Mouse (Mus musculus) midbrain, embryonic 12.5 days (tissue): ENCODE measurements around the gene Nav3. TPM values are rescaled to one million over a fixed set of nuclear protein-coding genes. Genes with fewer than 3 reads are reported as not detected.
"Not testable (repeated sequence)": the region's sequence is repeated elsewhere in the genome, so short reads cannot be mapped to it uniquely, and the experiment has no call there.

Experiments
- ATAC-seq: fragments of 200-750 bp; cut with Nextera tagmentation; 2 replicates; pipeline ENCODE4 v1.8.0; 2017; ENCODE audit warnings: low read depth, moderate TSS enrichment, moderate library complexity; ENCODE audit not compliant: low FRiP score
- H3K27ac ChIP-seq: fragments of 300-500 bp; sonication (generic); replicated peaks from 2 replicates; pipeline ENCODE4 v1.5.1; 2016; ENCODE audit warnings: mild to moderate bottlenecking
- H3K27me3 ChIP-seq: fragments of 300-500 bp; sonication (generic); 2 replicates; pipeline ENCODE4 v1.6.1; 2016; ENCODE audit warnings: mild to moderate bottlenecking
- H3K36me3 ChIP-seq: fragments of 300-500 bp; sonication (generic); 2 replicates; pipeline ENCODE4 v1.6.1; 2016
- H3K4me1 ChIP-seq: fragments of 300-500 bp; sonication (generic); 2 replicates; pipeline ENCODE4 v1.6.1; 2016
- H3K4me2 ChIP-seq: fragments of 300-500 bp; sonication (generic); replicated peaks from 2 replicates; pipeline ENCODE4 v1.6.1; 2016; ENCODE audit warnings: mild to moderate bottlenecking, moderate library complexity
- H3K4me3 ChIP-seq: fragments of 300-500 bp; sonication (generic); 2 replicates; pipeline ENCODE4 v1.5.1; 2016; ENCODE audit warnings: mild to moderate bottlenecking
- H3K9ac ChIP-seq: fragments of 300-500 bp; sonication (generic); replicated peaks from 2 replicates; pipeline ENCODE4 v1.6.1; 2016; ENCODE audit warnings: mild to moderate bottlenecking, moderate library complexity
- H3K9me3 ChIP-seq: fragments of 300-500 bp; sonication (generic); 2 replicates; pipeline ENCODE4 v1.6.1; 2016; ENCODE audit warnings: mild to moderate bottlenecking
- WGBS: fragments of 180-500 bp; shearing (Covaris S2); methylation state at CpG from one replicate; pipeline ENCODE4 v1.1.7; 2016; 5-methylcytosine and 5-hydroxymethylcytosine counted together
- polyA plus RNA-seq: library from polyadenylated mRNA; unstranded; fragments of >200 nt; fragmentation: Nextera tagmentation; extraction: Ambion mirVana; gene quantifications from 2 replicates; pipeline ENCODE4 v1.2.1, GENCODE M21; 2016

Gene Nav3
- polyA plus RNA-seq, 1 experiment from 2014 or later: 16.9 TPM

- Histone ChIP-seq H3K9me3 (no peaks in the 10 kb centered on the region), H3K27me3 (no peaks in the 10 kb centered on the region), H3K9ac (no peak overlapping the region), H3K27ac (0 out of 2 replicates have a peak overlapping the region, but pooled peaks have one; percentile 17), H3K36me3 (no peaks in the 10 kb centered on the region), H3K4me3 (no peak overlapping the region), H3K4me1 (peaks cover 9% of the 10 kb centered on the region; the same call in 1 of the 2 replicates), H3K4me2 (no peak overlapping the region)
- ATAC-seq: peak; percentile 66
- WGBS: 31% methylated on average over 6 of the region's 6 CpGs
Measured at GRCm38 (mm10) chr10:110429578-110429977, 26.4 kb downstream of the Nav3 start.

DNA sequence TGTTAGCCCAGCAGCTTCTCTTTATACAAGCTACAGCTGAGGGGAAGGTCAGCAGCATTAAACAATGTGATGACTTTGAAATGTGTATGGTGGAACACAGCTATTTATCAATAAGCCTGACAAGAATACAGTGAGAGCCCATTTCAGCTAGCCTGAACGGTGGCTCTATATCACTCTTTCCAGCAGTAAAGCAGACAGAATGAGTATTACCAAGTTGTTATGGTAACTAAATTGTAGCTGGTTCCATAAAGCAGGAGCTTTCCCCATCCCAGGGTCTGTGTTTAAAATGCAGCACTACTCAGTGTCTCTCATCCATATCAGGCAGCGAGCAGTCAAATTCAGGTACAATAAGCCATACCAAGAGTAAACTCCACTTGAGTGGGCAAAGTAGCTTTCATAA, 27.0 kb downstream of the Nav3 start:
- Histone ChIP-seq H3K4me2 (no peak overlapping the region), H3K4me1 (peaks cover 9% of the 10 kb centered on the region; the same call in 1 of the 2 replicates), H3K4me3 (no peak overlapping the region), H3K36me3 (no peaks in the 10 kb centered on the region), H3K9ac (no peak overlapping the region), H3K27ac (0 out of 2 replicates have a peak overlapping the region, but pooled peaks have one; percentile 17), H3K9me3 (no peaks in the 10 kb centered on the region), H3K27me3 (no peaks in the 10 kb centered on the region)
- ATAC-seq: peak; percentile 9; the same call in 1 of the 2 replicates
- 80% methylated on average over 2 of the region's 2 CpGs for WGBS

GRCm38 (mm10) chr10:110421533-110421932, 34.5 kb downstream of the Nav3 start:
- WGBS: 69% methylated on average over 5 of the region's 5 CpGs
- Histone ChIP-seq H3K9ac (no peak overlapping the region), H3K4me1 (0 out of 2 replicates have a peak, but pooled peaks cover 3% of the 10 kb centered on the region), H3K9me3 (no peaks in the 10 kb centered on the region), H3K36me3 (no peaks in the 10 kb centered on the region), H3K4me3 (no peak overlapping the region), H3K4me2 (no peak overlapping the region), H3K27me3 (no peaks in the 10 kb centered on the region), H3K27ac (no peak overlapping the region; the same call in 1 of the 2 replicates)
- no peak for ATAC-seq

DNA sequence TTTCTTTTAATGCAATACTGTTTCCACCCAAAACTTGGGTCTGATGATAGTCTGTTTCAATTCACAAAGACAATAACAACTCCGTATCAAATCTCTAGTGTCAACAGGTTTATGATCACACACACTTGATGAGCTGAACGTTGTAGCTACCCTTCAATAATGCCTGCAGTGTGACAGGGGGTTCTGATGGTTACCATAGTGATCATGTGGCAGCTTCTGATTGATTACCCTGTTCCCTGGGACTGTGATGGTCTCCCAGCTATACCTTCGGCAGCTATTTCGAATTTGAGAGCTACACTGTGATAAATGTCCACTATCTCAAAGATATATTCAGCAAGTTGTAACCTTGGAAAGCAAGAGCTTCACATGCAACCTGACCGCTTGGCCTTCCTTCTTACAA, 39.0 kb downstream of the Nav3 start:
- no peak overlapping the region for H3K9ac ChIP-seq
- H3K4me1 ChIP-seq: peaks cover 7% of the 10 kb centered on the region; the same call in 1 of the 2 replicates
- WGBS: 69% methylated on average over 5 of the region's 5 CpGs
- no peak overlapping the region for H3K4me2 ChIP-seq
- ATAC-seq: no peak
- H3K36me3 ChIP-seq: no peaks in the 10 kb centered on the region
- no peak overlapping the region for H3K27ac ChIP-seq
- H3K27me3 ChIP-seq: no peaks in the 10 kb centered on the region
- no peak overlapping the region for H3K4me3 ChIP-seq
- H3K9me3 ChIP-seq: no peaks in the 10 kb centered on the region

DNA sequence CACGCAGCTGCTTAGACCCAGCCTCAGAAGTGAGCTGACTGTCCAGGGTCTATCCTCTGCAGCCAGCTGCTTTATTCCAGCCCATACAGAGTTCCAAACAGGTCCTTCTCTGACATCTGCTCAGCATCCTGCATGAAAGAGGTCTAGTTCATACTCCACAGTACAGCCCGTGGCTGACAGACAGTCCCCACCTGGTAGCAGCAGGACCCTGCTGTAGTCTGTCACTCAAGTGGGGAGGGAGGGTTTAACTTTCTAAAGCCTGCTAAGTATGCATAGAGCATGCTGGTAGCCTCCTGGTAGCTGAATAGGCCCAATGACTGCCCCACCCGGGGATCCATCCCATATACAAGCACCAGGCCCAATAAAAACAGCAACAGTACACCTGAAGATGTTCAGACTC, 40.4 kb downstream of the Nav3 start:
- 53% methylated on average over 3 of the region's 3 CpGs for WGBS
- Histone ChIP-seq H3K27me3 (no peaks in the 10 kb centered on the region), H3K4me3 (no peak overlapping the region), H3K27ac (0 out of 2 replicates have a peak overlapping the region, but pooled peaks have one; percentile 16), H3K4me1 (peaks cover 7% of the 10 kb centered on the region; the same call in 1 of the 2 replicates), H3K36me3 (no peaks in the 10 kb centered on the region), H3K9me3 (no peaks in the 10 kb centered on the region), H3K4me2 (no peak overlapping the region), H3K9ac (no peak overlapping the region)
- peak; percentile 72; the same call in 1 of the 2 replicates for ATAC-seq

GRCm38 (mm10) chr10:110413281-110413897, 42.6 kb downstream of the Nav3 start:
- Histone ChIP-seq H3K4me3 (no peak overlapping the region), H3K36me3 (no peaks in the 10 kb centered on the region), H3K4me2 (no peak overlapping the region), H3K4me1 (peaks cover 7% of the 10 kb centered on the region; the same call in 1 of the 2 replicates), H3K9me3 (no peaks in the 10 kb centered on the region), H3K9ac (no peak overlapping the region), H3K27me3 (no peaks in the 10 kb centered on the region), H3K27ac (no peak overlapping the region)
- 81% methylated on average over 11 of the region's 11 CpGs for WGBS
- ATAC-seq: no peak

DNA sequence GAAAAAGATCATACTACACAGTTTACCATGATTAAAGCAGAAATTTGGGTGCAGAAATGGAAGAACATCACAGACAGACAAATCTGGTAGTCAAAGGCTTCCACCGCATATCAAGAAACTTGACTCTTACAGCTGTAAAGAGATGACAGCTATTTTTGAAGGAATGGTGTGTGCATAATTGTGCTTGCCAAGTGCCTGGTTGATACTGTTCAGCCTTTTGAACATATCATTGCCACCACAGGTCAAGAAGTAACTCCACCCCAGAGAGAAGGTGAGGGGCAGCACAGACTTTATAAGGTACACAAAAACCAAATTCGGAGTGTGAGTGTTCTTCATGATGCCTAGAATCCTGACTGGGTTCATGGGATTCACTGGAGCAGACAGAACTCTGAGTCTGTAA, 53.1 kb downstream of the Nav3 start:
- WGBS: 89% methylated on average over 2 of the region's 2 CpGs
- ATAC-seq: no peak
- no peak overlapping the region for H3K4me2 ChIP-seq
- no peak overlapping the region for H3K4me3 ChIP-seq
- H3K4me1 ChIP-seq: no peaks in the 10 kb centered on the region
- H3K9ac ChIP-seq: no peak overlapping the region
- H3K27ac ChIP-seq: no peak overlapping the region
- no peaks in the 10 kb centered on the region for H3K27me3 ChIP-seq
- no peaks in the 10 kb centered on the region for H3K36me3 ChIP-seq
- H3K9me3 ChIP-seq: no peaks in the 10 kb centered on the region

DNA sequence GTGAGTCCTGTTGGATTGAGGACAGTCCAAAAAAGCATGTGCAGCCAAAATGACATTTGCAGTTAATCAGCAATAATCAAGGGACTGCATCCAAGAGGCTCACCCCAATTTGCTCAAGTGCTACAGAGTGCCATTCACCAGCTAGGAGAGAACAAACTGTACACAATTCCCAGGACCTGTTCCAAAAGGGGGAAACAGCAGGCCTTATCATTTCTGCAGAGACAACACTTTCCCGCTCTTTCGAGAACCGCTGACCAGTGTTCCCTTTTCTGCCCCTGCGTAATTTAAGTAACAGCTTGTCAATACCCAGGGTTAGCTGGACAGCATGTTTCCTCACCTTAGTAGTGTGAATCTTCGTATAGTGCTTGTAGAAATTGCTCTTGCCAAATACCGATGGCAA, 55.4 kb downstream of the Nav3 start:
- no peak overlapping the region for H3K27ac ChIP-seq
- no peak for ATAC-seq
- H3K27me3 ChIP-seq: no peaks in the 10 kb centered on the region
- no peak overlapping the region for H3K9ac ChIP-seq
- 92% methylated on average over 6 of the region's 6 CpGs for WGBS
- H3K4me3 ChIP-seq: no peak overlapping the region
- H3K9me3 ChIP-seq: no peaks in the 10 kb centered on the region
- H3K4me2 ChIP-seq: no peak overlapping the region
- H3K4me1 ChIP-seq: no peaks in the 10 kb centered on the region
- no peaks in the 10 kb centered on the region for H3K36me3 ChIP-seq

DNA sequence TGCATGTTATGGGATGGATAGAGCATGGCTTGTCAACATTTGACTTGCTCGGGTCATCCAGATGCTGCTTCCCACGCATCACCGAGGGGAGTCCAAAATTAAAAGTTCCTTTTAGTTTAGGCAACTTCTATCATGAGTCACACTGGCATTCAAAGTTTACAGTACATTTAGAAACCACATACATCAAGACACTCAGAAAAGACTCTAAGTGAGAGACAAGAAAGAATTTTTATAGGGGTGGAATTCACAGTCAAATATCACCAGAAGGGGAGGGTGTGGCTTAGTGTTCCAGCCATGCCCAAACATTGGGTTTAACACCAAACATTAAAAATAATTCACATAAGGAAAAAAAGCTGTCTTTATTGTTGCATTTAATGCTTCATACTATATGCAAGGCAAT, 57.4 kb downstream of the Nav3 start:
- Histone ChIP-seq H3K36me3 (no peaks in the 10 kb centered on the region), H3K9ac (no peak overlapping the region), H3K4me3 (no peak overlapping the region), H3K27me3 (no peaks in the 10 kb centered on the region), H3K9me3 (no peaks in the 10 kb centered on the region), H3K27ac (no peak overlapping the region), H3K4me1 (no peaks in the 10 kb centered on the region), H3K4me2 (no peak overlapping the region)
- no peak for ATAC-seq
- 89% methylated on average over 3 of the region's 3 CpGs for WGBS

DNA sequence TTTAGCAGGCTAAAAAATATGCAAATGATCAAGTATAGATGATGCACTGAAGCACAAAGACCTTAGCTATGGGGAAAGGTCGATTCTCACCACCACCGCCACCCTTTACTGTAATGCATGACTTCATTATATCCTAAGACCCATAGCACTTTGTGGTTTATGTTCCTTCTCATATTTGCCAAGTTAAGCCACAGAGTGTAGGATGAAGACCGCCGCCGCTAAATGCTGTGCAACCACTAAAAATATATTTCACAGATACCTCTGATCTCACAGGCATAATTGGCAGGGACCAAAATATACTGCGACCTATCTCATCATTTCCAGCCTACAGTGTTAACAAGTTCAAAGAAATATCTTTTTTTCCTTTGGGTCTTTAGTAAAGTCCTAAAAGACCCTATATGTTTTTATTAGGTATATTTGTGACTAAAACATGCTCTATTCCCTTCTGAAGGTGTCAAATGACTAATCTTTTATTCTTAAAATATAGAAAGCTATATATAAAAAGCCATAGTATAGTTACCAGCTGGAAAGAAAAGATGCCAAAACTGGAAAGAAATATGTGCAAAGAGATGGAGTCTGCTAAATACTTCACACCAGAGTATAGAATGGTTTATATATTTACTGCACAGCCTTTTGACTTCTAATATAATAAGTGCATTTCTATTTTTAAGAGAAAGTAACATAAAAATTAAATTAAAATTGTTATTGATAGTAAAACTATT, 69.4 kb downstream of the Nav3 start:
- no peak overlapping the region for H3K4me2 ChIP-seq
- no peak for ATAC-seq
- no peaks in the 10 kb centered on the region for H3K27me3 ChIP-seq
- H3K36me3 ChIP-seq: no peaks in the 10 kb centered on the region
- H3K9me3 ChIP-seq: no peaks in the 10 kb centered on the region
- no peak overlapping the region for H3K27ac ChIP-seq
- H3K9ac ChIP-seq: no peak overlapping the region
- WGBS: 96% methylated on average over 6 of the region's 6 CpGs
- no peaks in the 10 kb centered on the region for H3K4me1 ChIP-seq
- H3K4me3 ChIP-seq: no peak overlapping the region

DNA sequence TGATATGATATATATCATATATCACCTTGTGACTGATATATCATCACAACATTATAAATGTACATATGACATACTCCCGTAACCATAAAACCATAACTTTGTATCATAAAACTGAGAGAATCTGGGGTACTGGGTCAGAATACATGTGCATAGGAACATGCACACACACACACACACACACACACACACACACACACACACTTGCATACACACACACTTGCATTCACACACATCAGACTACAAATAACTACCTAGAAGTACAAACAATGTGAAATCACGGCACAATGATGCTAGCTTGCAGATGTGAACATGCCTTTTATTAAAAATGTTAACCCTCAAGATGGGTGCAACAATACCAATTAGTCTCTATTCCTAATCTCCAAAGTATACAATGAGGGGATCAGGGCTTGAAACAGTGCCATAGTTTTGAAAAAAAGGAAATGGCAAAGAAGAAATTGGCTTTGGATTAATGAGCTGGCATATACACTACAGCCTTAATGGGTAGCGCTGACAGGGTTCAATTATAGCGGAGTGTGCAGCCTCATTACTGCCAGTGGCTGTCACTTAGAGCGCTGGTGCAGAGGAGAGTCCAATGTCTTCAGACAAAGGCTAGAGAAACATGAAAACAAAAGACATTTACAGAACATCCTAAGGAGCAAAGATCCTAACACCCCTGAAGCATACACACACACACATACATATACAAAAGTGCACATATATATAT, 72.3 kb downstream of the Nav3 start:
- not testable (repeated sequence) for H3K27me3 ChIP-seq, H3K27ac ChIP-seq, H3K9me3 ChIP-seq, H3K4me1 ChIP-seq, H3K9ac ChIP-seq, H3K36me3 ChIP-seq, H3K4me3 ChIP-seq, H3K4me2 ChIP-seq
- WGBS: 68% methylated on average over 5 of the region's 5 CpGs
- ATAC-seq: peak; percentile 84

DNA sequence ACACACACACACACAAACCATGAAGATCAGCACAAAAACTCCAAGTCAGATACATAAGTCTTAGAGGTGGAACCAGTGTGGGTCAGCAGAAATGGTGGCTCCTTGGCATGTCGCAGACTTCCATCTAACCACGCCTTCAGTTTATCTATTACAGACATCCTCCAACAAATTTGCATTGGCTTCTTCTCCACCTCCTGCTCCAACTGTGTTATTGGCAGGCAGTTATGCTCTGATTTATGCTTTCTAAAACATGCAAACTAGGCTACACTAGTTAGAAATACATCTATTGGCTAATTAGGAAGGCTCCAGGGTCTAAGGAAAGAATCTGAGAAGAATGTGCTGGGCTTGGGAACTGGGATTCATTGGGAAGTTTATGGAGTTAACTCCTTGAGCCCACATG, 75.2 kb downstream of the Nav3 start:
- H3K4me1 ChIP-seq: no peaks in the 10 kb centered on the region
- no peaks in the 10 kb centered on the region for H3K27me3 ChIP-seq
- ATAC-seq: no peak
- no peak overlapping the region for H3K4me3 ChIP-seq
- H3K4me2 ChIP-seq: no peak overlapping the region
- H3K27ac ChIP-seq: no peak overlapping the region
- H3K36me3 ChIP-seq: no peaks in the 10 kb centered on the region
- H3K9me3 ChIP-seq: no peaks in the 10 kb centered on the region
- WGBS: 87% methylated on average over 2 of the region's 2 CpGs
- H3K9ac ChIP-seq: no peak overlapping the region
